Mouse (Mus musculus) kidney, embryonic 15.5 days (tissue): ENCODE data around the gene Paqr7. TPM values are rescaled to one million over a fixed set of nuclear protein-coding genes. Genes with fewer than 3 reads are reported as not detected.

Experiments
- ATAC-seq: fragments of 200-750 bp; cut with Nextera tagmentation; replicated peaks from 2 replicates; pipeline ENCODE4 v1.8.0; 2017; ENCODE audit warnings: moderate TSS enrichment; ENCODE audit not compliant: low FRiP score
- H3K27ac ChIP-seq: fragments of 300-500 bp; sonication (generic); 2 replicates; pipeline ENCODE4 v1.5.1; 2015; ENCODE audit warnings: mild to moderate bottlenecking, inconsistent platforms
- H3K27me3 ChIP-seq: fragments of 300-500 bp; sonication (generic); 2 replicates; pipeline ENCODE4 v1.6.1; 2015; ENCODE audit warnings: inconsistent platforms
- H3K36me3 ChIP-seq: fragments of 300-500 bp; sonication (generic); 2 replicates; pipeline ENCODE4 v1.6.1; 2015; ENCODE audit warnings: inconsistent platforms
- H3K4me1 ChIP-seq: fragments of 300-500 bp; sonication (generic); 2 replicates; pipeline ENCODE4 v1.6.1; 2015; ENCODE audit warnings: inconsistent platforms
- H3K4me2 ChIP-seq: fragments of 300-500 bp; sonication (generic); 2 replicates; pipeline ENCODE4 v1.6.1; 2015; ENCODE audit warnings: moderate library complexity, mild to moderate bottlenecking, inconsistent platforms
- H3K4me3 ChIP-seq: fragments of 300-500 bp; sonication (generic); replicated peaks from 2 replicates; pipeline ENCODE4 v1.5.1; 2015; ENCODE audit warnings: mild to moderate bottlenecking, inconsistent platforms
- H3K9ac ChIP-seq: fragments of 300-500 bp; sonication (generic); 2 replicates; pipeline ENCODE4 v1.6.1; 2015; ENCODE audit warnings: mild to moderate bottlenecking, inconsistent platforms
- H3K9me3 ChIP-seq: fragments of 300-500 bp; sonication (generic); replicated peaks from 2 replicates; pipeline ENCODE4 v1.6.1; 2016; ENCODE audit warnings: inconsistent platforms
- WGBS: fragments of 180-500 bp; shearing (Covaris S2); methylation state at CpG from one replicate; pipeline ENCODE4 v1.1.7; 2015; ENCODE audit warnings: mixed read lengths; 5-methylcytosine and 5-hydroxymethylcytosine counted together
- polyA plus RNA-seq: library from polyadenylated mRNA; unstranded; fragments of >200 nt; fragmentation: Nextera tagmentation; extraction: Ambion mirVana; gene quantifications from 2 replicates; pipeline ENCODE4 v1.2.1, GENCODE M21; 2015

The Paqr7 gene
- polyA plus RNA-seq, 1 experiment from 2014 or later = 3.5 TPM

DNA sequence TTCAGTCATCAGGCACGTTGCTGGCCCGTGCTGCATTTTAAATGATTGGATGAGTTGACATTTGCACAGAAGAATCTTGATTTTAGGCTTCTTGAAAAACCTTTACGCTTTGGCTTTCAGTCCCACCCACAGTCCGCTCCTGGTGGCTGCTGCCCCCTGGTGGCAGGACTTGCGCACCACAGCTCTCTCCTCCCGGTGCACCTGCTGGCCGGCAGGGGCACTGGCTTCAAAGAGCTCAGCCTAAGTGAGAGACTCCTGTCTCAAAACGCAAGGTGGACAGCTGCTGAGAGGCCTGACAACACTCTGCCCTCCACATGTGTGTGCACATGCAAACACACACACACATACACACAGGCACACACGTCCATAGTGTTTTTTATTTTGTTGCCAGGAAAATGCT, 18.5 kb upstream of the Paqr7 start:
- peaks cover 5% of the 10 kb centered on the region; the same call in 1 of the 2 replicates for H3K27me3 ChIP-seq
- H3K4me3 ChIP-seq = no peak overlapping the region
- no peak overlapping the region for H3K27ac ChIP-seq
- ATAC-seq = peak; percentile 66
- H3K9me3 ChIP-seq = no peaks in the 10 kb centered on the region
- 7% methylated on average over 9 of the region's 9 CpGs for WGBS
- no peak overlapping the region for H3K4me2 ChIP-seq
- no peak overlapping the region for H3K9ac ChIP-seq
- H3K4me1 ChIP-seq = 0 out of 2 replicates have a peak, but pooled peaks cover 3% of the 10 kb centered on the region
- peaks cover 38% of the 10 kb centered on the region for H3K36me3 ChIP-seq

DNA sequence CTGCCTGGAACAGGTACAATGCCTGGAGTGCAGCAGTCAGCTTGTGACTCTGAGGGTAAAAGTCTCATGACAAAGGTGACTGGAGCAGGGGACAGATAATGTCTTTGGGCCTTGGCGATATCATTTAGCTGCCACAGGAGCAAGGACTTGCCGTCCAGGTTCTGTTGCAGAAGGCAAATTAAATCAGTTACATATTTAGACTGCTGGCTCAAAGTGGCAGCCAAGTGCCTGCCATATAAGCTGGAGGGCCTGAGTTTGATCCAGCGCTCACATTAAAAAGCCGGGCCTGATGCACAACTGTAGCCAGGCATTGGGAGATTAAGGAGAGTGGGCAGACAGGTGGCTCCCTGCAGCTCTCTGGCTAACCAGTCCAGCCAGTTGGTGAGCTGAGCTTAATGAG, 16.7 kb upstream of the Paqr7 start:
- WGBS = 86% methylated on average over 4 of the region's 4 CpGs

DNA sequence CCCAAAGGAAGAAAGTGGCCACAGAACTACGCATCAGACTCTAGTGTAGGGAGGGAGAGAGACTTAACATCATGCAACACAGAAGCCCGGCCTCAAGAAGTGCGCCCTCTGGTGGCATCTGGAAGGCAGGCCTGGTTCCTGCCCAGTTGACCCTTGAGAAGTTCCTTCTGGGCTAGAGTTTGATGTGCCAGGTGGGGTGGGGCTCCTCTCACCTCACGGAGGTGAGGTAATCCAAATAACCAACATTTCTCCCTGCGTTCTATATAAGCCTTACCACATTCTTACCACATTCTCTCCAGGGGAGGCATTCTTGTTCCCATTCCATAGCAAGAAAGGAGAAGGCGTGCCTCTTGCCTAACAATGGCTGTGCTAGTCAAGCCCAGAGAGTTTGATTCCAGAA, 15.6 kb upstream of the Paqr7 start:
- Histone ChIP-seq H3K9me3 (no peaks in the 10 kb centered on the region), H3K4me1 (0 out of 2 replicates have a peak, but pooled peaks cover 3% of the 10 kb centered on the region)
- peak; percentile 17; the same call in 1 of the 2 replicates for ATAC-seq

More for the DNA sequence above, 16.7 kb upstream of the Paqr7 start:
- H3K9ac ChIP-seq = no peak overlapping the region
- peaks cover 24% of the 10 kb centered on the region for H3K36me3 ChIP-seq
- no peak overlapping the region for H3K27ac ChIP-seq
- no peaks in the 10 kb centered on the region for H3K9me3 ChIP-seq
- H3K27me3 ChIP-seq = peaks cover 5% of the 10 kb centered on the region; the same call in 1 of the 2 replicates
- no peak overlapping the region for H3K4me3 ChIP-seq
- H3K4me2 ChIP-seq = no peak overlapping the region
- no peak for ATAC-seq
- H3K4me1 ChIP-seq = 0 out of 2 replicates have a peak, but pooled peaks cover 3% of the 10 kb centered on the region

DNA sequence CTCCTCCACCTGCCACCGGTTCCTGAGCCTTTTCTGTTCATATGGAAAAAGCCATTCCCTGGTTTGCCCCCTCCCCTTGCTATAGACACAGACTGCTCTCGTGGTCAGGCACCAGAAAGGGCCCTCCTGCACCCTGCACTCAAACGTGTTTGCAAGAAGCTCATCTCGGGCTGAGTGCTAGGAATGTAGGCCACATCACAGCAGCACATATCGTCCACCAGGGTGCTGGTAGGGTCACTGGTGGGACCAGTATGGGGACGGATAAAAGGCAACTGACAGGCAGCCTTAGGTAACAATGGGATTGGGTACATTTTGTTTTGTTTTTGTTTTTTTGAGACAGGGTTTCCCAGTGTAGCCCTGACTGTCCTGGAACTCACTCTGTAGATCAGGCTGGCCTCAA, 15.2 kb upstream of the Paqr7 start:
- Histone ChIP-seq H3K4me2 (no peak overlapping the region), H3K27ac (no peak overlapping the region), H3K36me3 (peaks cover 10% of the 10 kb centered on the region), H3K9ac (no peak overlapping the region), H3K4me1 (0 out of 2 replicates have a peak, but pooled peaks cover 3% of the 10 kb centered on the region), H3K27me3 (peaks cover 5% of the 10 kb centered on the region; the same call in 1 of the 2 replicates), H3K9me3 (no peaks in the 10 kb centered on the region), H3K4me3 (no peak overlapping the region)
- 64% methylated on average over 6 of the region's 6 CpGs for WGBS
- no peak for ATAC-seq

More for the DNA sequence above, 15.6 kb upstream of the Paqr7 start:
- Histone ChIP-seq H3K27me3 (peaks cover 5% of the 10 kb centered on the region; the same call in 1 of the 2 replicates), H3K4me2 (no peak overlapping the region), H3K36me3 (peaks cover 14% of the 10 kb centered on the region), H3K27ac (no peak overlapping the region), H3K4me3 (no peak overlapping the region), H3K9ac (no peak overlapping the region)
- 22% methylated on average over 6 of the region's 6 CpGs for WGBS

DNA sequence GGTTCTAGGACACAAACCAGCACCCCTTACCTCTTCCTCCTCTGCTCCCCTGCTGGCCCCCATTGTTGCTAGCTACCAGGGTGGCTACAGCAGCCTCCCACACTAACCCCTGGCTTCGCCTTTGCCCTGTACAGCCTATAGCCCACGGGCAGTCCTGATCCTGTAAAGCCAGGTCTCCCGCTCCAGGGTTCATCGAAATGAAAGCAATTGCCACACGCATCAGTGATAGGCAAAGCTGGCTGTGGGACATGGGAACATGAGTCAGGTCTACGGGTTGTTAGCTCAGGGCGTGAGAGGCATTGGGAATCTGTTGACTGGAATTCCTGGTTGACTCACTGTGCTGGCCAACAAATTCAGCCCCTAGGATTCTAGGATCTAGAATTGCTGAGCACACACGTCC, 14.1 kb upstream of the Paqr7 start:
- ATAC-seq = no peak
- WGBS = 76% methylated on average over 8 of the region's 8 CpGs
- H3K4me2 ChIP-seq = no peak overlapping the region

DNA sequence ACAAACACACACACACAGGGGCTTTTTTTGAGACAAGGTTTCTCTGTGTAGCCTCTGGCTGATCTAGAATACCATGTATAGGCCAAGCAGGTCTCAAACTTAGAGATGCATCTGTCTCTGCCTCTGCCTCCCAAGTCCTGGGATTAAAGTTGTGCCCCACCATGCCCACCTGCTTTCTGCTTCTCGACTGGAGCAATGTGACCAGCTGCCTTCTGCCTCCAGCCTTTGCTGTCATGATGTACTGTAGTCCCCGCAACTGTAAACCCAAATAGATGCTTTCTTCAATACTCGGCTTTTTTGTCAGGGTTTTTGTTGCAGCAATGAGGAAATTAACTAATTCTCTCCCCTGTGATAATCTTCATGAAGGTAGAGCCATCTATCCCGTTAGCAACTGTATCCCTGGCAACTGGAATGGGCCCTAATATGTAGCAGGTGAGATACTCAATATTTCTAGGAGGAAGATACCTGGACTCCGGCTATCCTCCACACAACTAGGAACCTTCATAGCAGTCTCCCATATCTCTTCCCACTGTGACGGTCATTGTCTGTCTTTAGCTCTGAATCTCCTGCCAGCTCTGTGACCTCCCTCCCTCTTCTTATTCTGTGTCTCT, 13.3 kb upstream of the Paqr7 start:
- no peak overlapping the region for H3K4me3 ChIP-seq
- no peaks in the 10 kb centered on the region for H3K4me1 ChIP-seq
- no peak overlapping the region for H3K27ac ChIP-seq
- no peaks in the 10 kb centered on the region for H3K36me3 ChIP-seq
- H3K9me3 ChIP-seq = no peaks in the 10 kb centered on the region
- H3K4me2 ChIP-seq = no peak overlapping the region
- H3K27me3 ChIP-seq = peaks cover 5% of the 10 kb centered on the region; the same call in 1 of the 2 replicates
- 69% methylated on average over 6 of the region's 6 CpGs for WGBS
- H3K9ac ChIP-seq = no peak overlapping the region
- no peak for ATAC-seq

More for the DNA sequence above, 14.1 kb upstream of the Paqr7 start:
- H3K9ac ChIP-seq = no peak overlapping the region
- H3K27ac ChIP-seq = no peak overlapping the region
- H3K4me3 ChIP-seq = no peak overlapping the region
- H3K27me3 ChIP-seq = peaks cover 5% of the 10 kb centered on the region; the same call in 1 of the 2 replicates
- no peaks in the 10 kb centered on the region for H3K9me3 ChIP-seq
- 0 out of 2 replicates have a peak, but pooled peaks cover 3% of the 10 kb centered on the region for H3K4me1 ChIP-seq
- H3K36me3 ChIP-seq = no peaks in the 10 kb centered on the region

DNA sequence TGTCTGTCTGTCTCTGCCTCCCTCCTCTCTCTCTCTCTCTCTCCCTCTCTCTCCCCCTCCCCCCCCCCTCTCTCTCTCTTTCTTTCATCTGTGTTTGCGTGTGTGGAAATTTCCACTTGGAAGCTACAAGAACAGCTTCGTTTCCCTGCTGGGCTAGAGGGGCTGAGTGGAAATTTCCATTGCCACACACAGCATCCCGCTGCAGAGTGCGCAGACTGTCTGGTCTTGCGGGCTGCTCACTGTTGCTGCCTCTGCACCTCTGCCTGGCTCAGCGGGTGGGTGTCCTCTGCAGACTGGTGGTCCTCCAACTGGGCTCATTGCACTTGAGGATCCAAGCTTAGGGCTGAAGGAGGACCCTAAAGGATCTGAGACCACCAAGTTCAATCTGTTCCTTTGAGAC, 12.8 kb upstream of the Paqr7 start:
- Histone ChIP-seq H3K4me2 (no peak overlapping the region), H3K9me3 (no peaks in the 10 kb centered on the region), H3K4me3 (no peak overlapping the region), H3K27ac (no peak overlapping the region), H3K4me1 (no peaks in the 10 kb centered on the region), H3K27me3 (peaks cover 5% of the 10 kb centered on the region; the same call in 1 of the 2 replicates), H3K36me3 (no peaks in the 10 kb centered on the region), H3K9ac (no peak overlapping the region)
- ATAC-seq = no peak
- 57% methylated on average over 6 of the region's 6 CpGs for WGBS

DNA sequence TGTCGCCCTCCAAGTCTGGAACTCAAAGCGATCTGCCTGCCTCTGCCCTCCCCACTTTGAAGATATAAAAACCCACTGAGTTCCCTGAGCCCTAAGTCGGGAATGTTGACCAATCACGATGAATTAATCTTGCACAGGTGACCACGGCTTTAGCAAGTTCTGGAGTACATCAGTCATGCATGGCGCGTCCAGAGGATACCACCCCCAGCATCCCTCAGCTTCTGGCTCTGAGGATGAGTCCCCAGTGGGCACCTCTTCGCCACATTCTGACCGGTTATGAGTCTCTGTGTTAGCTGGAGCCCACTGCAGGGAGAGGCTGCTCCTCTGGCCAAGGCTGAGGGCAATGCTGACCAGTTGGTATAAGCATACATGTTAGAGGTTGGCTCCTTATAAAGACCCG, 12.3 kb upstream of the Paqr7 start:
- no peak overlapping the region for H3K4me2 ChIP-seq
- H3K27me3 ChIP-seq = peaks cover 5% of the 10 kb centered on the region; the same call in 1 of the 2 replicates
- ATAC-seq = no peak
- no peak overlapping the region for H3K27ac ChIP-seq
- no peaks in the 10 kb centered on the region for H3K9me3 ChIP-seq
- no peaks in the 10 kb centered on the region for H3K36me3 ChIP-seq
- 83% methylated on average over 10 of the region's 10 CpGs for WGBS
- H3K4me3 ChIP-seq = no peak overlapping the region
- H3K9ac ChIP-seq = no peak overlapping the region
- H3K4me1 ChIP-seq = no peaks in the 10 kb centered on the region

DNA sequence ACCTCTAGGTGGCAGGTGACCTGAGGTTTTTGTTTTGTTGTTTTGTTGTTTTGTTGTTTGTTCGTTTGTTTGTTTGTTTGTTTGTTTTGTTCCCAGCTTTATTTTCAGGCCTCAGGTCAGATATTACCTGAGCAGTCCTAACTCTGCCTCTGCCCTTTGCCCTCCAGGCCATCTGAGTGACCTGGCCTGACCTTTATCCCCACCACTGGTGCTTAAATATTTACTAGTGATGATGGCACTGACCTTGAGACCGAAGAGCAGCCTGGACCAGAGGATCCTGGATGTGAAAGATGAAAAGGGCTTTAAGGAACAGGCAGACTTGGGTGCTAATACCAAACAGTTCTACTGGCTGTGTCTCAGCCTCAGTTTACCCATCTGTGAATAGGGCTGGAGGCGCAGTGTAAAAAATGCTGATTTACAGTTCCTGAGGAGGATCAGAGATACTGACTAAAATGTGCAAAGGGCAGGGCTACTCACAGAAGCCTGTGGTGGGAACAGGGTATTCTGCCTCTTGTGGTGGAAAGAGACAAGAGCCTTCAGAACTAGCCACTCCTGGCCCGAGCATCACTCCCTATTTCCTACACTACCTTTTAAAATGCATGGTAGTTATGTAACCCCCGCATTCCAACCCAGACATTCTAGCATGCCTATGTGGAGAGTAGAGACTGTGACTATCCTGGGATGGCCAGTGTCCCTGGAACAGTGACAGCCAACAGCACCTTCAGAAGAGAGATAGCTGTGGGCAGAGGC, 11.2 kb upstream of the Paqr7 start:
- Histone ChIP-seq H3K9ac (no peak overlapping the region), H3K4me3 (no peak overlapping the region)

DNA sequence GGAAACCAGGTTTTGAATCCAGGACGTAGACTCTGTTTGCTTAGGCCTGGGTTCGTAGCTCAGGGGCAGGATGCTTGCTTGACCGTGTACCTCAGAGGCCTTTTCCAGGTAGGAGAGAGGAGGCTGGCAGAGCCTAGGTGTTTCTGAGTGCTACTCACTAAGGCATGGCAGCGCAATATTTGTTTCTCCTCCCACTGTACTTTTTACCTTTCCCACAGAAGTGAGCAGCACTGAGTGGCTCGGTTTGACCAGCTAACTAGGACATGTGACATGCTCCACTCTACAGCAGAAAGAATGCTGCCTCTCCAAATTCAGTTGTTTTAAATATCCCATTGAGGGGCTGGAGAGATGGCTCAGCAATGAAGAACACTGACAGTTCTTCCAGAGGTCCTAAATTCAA, 8.3 kb upstream of the Paqr7 start:
- Histone ChIP-seq H3K9me3 (no peaks in the 10 kb centered on the region), H3K4me1 (no peaks in the 10 kb centered on the region), H3K27ac (no peak overlapping the region), H3K9ac (no peak overlapping the region), H3K27me3 (no peaks in the 10 kb centered on the region), H3K36me3 (no peaks in the 10 kb centered on the region), H3K4me2 (no peak overlapping the region), H3K4me3 (no peak overlapping the region)
- WGBS = 84% methylated on average over 5 of the region's 5 CpGs
- no peak for ATAC-seq

More for the DNA sequence above, 11.2 kb upstream of the Paqr7 start:
- Histone ChIP-seq H3K27me3 (peaks cover 5% of the 10 kb centered on the region; the same call in 1 of the 2 replicates), H3K4me1 (no peaks in the 10 kb centered on the region), H3K36me3 (no peaks in the 10 kb centered on the region), H3K9me3 (no peaks in the 10 kb centered on the region), H3K4me2 (no peak overlapping the region), H3K27ac (no peak overlapping the region)
- ATAC-seq = no peak
- WGBS = 87% methylated on average over 5 of the region's 5 CpGs

DNA sequence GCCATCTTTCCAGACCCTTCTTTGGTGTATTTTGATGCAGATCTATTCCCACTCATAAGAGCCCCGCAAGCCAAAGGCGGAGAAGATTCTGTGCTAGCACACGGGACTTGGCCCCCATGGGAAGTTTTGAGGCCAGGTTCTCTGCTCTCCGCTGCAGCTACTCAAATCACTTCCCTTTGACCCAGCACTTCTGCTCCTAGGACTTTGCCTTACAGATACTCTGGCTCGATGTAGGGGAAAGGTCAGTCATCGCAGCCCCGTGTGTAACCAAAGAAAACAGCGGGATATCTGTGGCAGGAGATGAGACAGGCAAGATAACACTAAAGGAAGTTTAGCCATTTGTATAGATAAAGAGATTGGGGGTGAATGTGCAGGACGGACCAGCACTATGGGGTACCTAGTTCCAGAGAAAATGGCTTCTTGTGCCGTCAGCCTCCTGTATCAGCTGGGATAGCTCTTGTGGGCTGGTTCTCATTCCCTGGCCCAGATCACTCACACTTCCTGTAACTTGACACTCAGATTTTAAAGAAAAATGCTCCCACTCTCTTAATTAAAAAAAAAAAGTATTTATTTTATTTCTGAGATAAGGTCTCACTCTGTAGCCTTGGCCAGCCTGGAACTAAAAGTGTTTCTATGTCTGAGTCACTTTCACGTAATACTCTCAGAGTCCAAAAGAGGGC, 6.4 kb upstream of the Paqr7 start:
- no peak overlapping the region for H3K27ac ChIP-seq
- WGBS = 78% methylated on average over 11 of the region's 11 CpGs
- H3K9me3 ChIP-seq = no peaks in the 10 kb centered on the region
- H3K9ac ChIP-seq = no peak overlapping the region
- no peak overlapping the region for H3K4me3 ChIP-seq
- no peaks in the 10 kb centered on the region for H3K36me3 ChIP-seq
- no peaks in the 10 kb centered on the region for H3K27me3 ChIP-seq
- no peak overlapping the region for H3K4me2 ChIP-seq
- H3K4me1 ChIP-seq = peaks cover 6% of the 10 kb centered on the region
- no peak for ATAC-seq

DNA sequence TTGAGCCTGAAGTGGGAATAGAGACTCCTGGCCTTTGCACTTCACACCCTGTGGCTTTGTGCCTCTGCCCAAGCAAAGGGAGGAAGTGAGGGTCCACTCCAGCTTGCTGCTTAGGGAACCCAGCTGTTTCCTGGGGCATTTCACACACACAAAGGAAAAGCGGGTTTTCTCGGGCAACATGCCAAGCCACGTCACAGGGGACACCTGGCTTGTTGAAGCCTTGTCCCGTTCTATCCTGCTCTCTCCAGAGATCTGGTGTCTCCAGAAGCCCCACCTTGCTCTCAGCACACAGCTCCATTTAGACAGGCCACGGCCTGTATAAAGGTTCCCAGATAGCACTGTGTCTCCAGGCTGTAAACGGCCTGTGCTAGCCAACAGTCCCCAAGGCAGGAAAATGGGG, 4.8 kb upstream of the Paqr7 start:
- Histone ChIP-seq H3K27ac (no peak overlapping the region), H3K4me2 (no peak overlapping the region), H3K4me3 (no peak overlapping the region), H3K4me1 (peaks cover 20% of the 10 kb centered on the region), H3K9me3 (no peaks in the 10 kb centered on the region), H3K9ac (no peak overlapping the region), H3K27me3 (no peaks in the 10 kb centered on the region), H3K36me3 (no peaks in the 10 kb centered on the region)
- 63% methylated on average over 6 of the region's 6 CpGs for WGBS
- no peak; the same call in 1 of the 2 replicates for ATAC-seq
